Mouse (Mus musculus): ENCODE measurements at regions not wholly inside any gene's neighbourhood (a gene's known extent, or its start where the extent isn't known, plus 50 kb on each side); places are given as distances from the start of the nearest gene placed in this dataset.
"Not testable (repeated sequence)": the region's sequence is repeated elsewhere in the genome, so short reads cannot be mapped to it uniquely, and the experiment has no call there.

DNA sequence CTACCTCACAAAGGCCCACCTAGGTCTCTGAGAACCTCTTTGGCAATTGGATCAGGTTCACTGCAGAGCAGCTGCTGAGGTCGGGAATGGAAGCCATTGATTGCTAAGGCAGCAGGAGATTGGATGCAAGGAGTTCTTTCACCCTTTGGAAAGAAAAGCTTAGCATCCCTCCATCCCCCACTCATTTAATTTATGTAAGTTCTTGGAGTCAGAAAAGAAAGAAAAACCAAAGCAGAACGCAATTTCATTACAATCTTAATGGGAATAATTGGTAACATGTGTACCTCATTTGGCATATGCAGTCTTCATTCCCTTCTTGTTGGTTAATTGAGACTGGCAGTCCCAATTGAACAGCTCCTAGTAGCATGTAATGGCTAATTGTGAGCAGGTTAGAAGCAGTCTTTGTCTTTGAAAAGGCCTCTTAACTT is 96.4 kb downstream of the Dusp6 start:
- Histone ChIP-seq H3K27me3 (ENCODE audit: control insufficient read depth in 1 of 2, insufficient read depth in 2 of 2, low read length in 2 of 2) (no peaks in the 10 kb centered on the region; a peak in 1 of 4 replicates), H3K4me1 (ENCODE audit: control insufficient read depth in 1 of 2, insufficient read depth in 2 of 2, low read length in 2 of 2) (no peaks in the 10 kb centered on the region), H3K9me3 (replicated peaks; ENCODE audit: insufficient read depth, low read length) (no peaks in the 10 kb centered on the region), H3K36me3 (ENCODE audit: control insufficient read depth in 1 of 2, insufficient read depth in 2 of 2, low read length in 2 of 2) (no peaks in the 10 kb centered on the region), H3K27ac (ENCODE audit: control insufficient read depth, low read depth, low read length) (no peak overlapping the region), H3K9ac (ENCODE audit: control insufficient read depth, low read depth, low read length, poor library complexity, severe bottlenecking) (no peak overlapping the region), H3K79me2 (ENCODE audit: control insufficient read depth, insufficient read depth, low read length, poor library complexity) (no peaks in the 10 kb centered on the region), H3K4me3 (ENCODE audit: control insufficient read depth in 1 of 2, insufficient read depth in 1 of 2, low read depth in 2 of 2, low read length in 2 of 2) (no peak overlapping the region)
- DNase-seq (ENCODE audit: low read depth, low spot score), result no peak
- TF ChIP-seq RAD21 (IDR thresholded peaks at IDR 0.05; ENCODE audit: low read depth, low read length), result no peak

DNA sequence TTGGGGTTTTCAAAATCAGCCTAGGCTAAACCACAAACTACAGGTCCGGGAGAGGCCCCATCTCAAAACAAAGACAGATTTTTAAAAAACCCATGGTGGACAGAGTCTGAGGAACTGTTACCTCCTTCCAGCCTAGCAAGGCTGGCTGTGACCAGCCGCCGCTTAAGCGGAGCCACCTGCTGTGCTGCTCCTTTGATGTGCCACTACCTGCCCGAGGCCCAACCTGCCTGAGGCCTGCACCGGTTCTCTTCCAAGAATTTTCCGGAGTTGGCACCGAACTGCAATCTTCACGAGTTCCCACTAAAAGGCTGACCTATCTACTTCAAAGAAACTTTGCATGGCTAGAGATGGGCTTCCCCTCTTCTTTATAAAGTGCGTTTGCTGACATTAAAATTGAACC is 97.6 kb downstream of the Dusp6 start:
- DNase-seq (ENCODE audit: low read depth, low spot score); H3K27ac ChIP-seq (ENCODE audit: control insufficient read depth, low read depth, low read length); H3K9ac ChIP-seq (ENCODE audit: control insufficient read depth, low read depth, low read length, poor library complexity, severe bottlenecking); H3K79me2 ChIP-seq (ENCODE audit: control insufficient read depth, insufficient read depth, low read length, poor library complexity); H3K36me3 ChIP-seq (ENCODE audit: control insufficient read depth in 1 of 2, insufficient read depth in 2 of 2, low read length in 2 of 2); H3K9me3 ChIP-seq (replicated peaks; ENCODE audit: insufficient read depth, low read length); H3K27me3 ChIP-seq (ENCODE audit: control insufficient read depth in 1 of 2, insufficient read depth in 2 of 2, low read length in 2 of 2); H3K4me1 ChIP-seq (ENCODE audit: control insufficient read depth in 1 of 2, insufficient read depth in 2 of 2, low read length in 2 of 2); H3K4me3 ChIP-seq (ENCODE audit: control insufficient read depth in 1 of 2, insufficient read depth in 1 of 2, low read depth in 2 of 2, low read length in 2 of 2): not testable (repeated sequence)

DNA sequence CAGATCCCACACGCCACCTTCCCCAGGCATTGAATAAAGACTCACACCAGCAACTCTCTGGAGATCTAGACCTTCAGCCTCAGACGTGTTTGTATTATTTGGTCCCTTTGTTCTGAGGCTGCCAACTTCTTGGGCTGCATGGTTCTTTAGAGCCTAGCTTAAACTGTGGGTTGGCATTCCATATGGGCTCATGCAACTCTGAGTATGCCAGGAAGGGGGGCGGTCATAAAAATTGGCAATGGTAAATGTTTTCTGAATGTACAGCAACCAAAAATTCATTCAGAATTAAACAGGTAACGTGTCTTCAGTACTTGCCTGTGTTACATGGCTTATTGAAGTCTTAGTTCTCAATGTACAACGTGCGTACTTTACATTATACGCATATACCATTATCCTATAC is 103.1 kb downstream of the Dusp6 start:
- no peak for DNase-seq (ENCODE audit: low read depth, low spot score)
- H3K4me1 ChIP-seq (ENCODE audit: control insufficient read depth in 1 of 2, insufficient read depth in 2 of 2, low read length in 2 of 2), result no peaks in the 10 kb centered on the region
- H3K9me3 ChIP-seq (replicated peaks; ENCODE audit: insufficient read depth, low read length), result no peaks in the 10 kb centered on the region
- no peaks in the 10 kb centered on the region for H3K79me2 ChIP-seq (ENCODE audit: control insufficient read depth, insufficient read depth, low read length, poor library complexity)
- TF ChIP-seq ZKSCAN1 (IDR thresholded peaks at IDR 0.05; ENCODE audit: low read depth, low read length) (no peak), HCFC1 (IDR thresholded peaks at IDR 0.05; ENCODE audit: low read depth, low read length) (no peak), MAFK (IDR thresholded peaks at IDR 0.05; ENCODE audit: borderline replicate concordance, low read depth, low read length) (no peak), CHD2 (IDR thresholded peaks at IDR 0.05; ENCODE audit: low read length) (no peak), BHLHE40 (IDR thresholded peaks at IDR 0.05; ENCODE audit: borderline replicate concordance, low read depth, low read length) (no peak), POLR2AphosphoS2 (IDR thresholded peaks at IDR 0.05; ENCODE audit: low read length) (no peak), TBP (IDR thresholded peaks at IDR 0.05; ENCODE audit: low read depth, low read length) (no peak), NRF1 (IDR thresholded peaks at IDR 0.05; ENCODE audit: insufficient read depth, low read depth, low read length, poor library complexity, severe bottlenecking) (no peak), USF2 (IDR thresholded peaks at IDR 0.05; ENCODE audit: borderline replicate concordance in 1 of 2, insufficient read depth in 1 of 2, low read depth in 1 of 2, low read length in 2 of 2) (no peak)
- no peaks in the 10 kb centered on the region for H3K36me3 ChIP-seq (ENCODE audit: control insufficient read depth in 1 of 2, insufficient read depth in 2 of 2, low read length in 2 of 2)
- no peaks in the 10 kb centered on the region for H3K27me3 ChIP-seq (ENCODE audit: control insufficient read depth in 1 of 2, insufficient read depth in 2 of 2, low read length in 2 of 2)
- no peak overlapping the region for H3K4me3 ChIP-seq (ENCODE audit: control insufficient read depth in 1 of 2, insufficient read depth in 1 of 2, low read depth in 2 of 2, low read length in 2 of 2)
- H3K27ac ChIP-seq (ENCODE audit: control insufficient read depth, low read depth, low read length), result no peak overlapping the region
- H3K9ac ChIP-seq (ENCODE audit: control insufficient read depth, low read depth, low read length, poor library complexity, severe bottlenecking), result no peak overlapping the region

Measured in MEL (cell line).